Mouse (Mus musculus): ENCODE results near the gene Ap5z1.

The Ap5z1 gene

DNA sequence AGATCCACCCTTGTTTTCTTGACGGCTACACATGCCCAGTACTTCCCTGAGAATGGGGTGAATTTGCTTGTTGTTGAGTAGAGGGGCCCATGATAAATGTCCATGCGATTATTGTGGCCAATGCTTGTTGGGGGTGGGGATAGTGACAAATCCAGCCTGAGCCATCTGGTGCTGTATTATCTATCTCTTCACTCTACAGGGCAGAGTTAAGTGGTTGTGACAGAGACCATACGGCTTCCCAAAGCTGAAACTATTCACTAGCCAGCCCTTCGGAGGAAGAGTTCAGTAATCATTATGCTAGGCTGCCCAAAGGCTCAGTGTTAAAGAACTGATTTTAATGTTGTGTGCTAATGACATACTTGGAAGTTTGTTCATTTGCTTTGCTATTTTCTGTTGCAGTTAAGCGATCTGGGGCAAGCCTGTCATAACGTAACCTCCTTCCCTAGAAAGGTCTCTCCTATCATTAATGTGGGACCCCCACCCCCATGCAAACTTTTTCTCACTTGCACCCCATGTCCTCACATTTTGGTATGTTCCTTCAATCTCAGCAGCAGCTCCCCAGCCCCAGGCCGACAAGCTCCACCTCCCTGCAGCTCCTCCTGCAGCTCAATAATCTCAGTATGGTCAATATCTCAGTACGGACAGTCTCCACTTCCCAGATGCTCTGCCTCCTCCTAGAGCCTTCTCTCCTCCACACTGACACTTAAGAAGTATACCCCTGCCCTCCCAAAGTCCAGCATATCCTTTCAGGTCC lies 61.1 kb downstream of the Ap5z1 start:
- no peak for DNase-seq

All from kidney, adult 18-20 months (tissue).